Mouse (Mus musculus) ES-E14 (cell line): ENCODE measurements around the gene St6galnac4.

Source experiments
- MAFK ChIP-seq: IDR thresholded peaks from 2 replicates; pipeline ENCODE4 v1.6.1; 2014; ENCODE audit warnings: mild to moderate bottlenecking, low read depth, low read length, inconsistent platforms; ENCODE audit not compliant: insufficient read depth
- ZC3H11A ChIP-seq: IDR thresholded peaks from 2 replicates; pipeline ENCODE4 v1.6.1; 2012; ENCODE audit warnings: low read depth, mild to moderate bottlenecking, inconsistent platforms, low read length, borderline replicate concordance
- ZNF384 ChIP-seq: IDR thresholded peaks from 2 replicates; pipeline ENCODE4 v1.6.1; 2012; ENCODE audit warnings: low read depth, low read length, inconsistent platforms

DNA sequence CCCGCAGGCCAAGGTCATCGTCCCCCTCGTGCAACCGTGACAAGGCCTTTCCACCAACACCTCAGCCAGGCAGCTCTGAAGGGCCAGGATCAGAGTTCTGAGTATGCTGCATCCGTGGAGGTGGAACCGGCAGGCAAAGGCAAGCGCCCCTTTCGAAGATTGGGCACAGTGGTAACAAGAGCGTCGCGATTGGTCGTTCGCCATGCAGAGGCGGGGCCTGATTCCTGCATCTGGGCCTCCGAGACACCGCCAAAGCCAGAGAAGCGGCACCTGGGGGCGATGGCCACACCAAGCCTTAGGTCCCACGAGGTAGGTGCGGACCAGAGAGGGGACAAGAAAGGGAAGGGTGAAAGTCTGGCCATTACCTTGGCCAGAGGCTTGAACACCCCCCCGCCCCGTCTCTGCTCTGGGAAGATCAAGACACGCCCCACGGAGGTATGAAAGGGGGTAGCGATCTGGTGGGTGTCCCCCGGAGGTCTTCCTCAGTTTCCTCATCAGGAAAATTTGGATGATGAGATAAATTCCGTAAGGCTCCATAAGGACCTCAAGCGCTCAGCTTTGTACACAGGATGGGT lies 11.2 kb upstream of the St6galnac4 start, which contains the start of gene 9430097D07Rik:
- TF ChIP-seq ZNF384 (no peak), ZC3H11A (no peak), MAFK (no peak)
